Mouse (Mus musculus): Measurements from ENCODE around the gene Fjx1. TPM values are rescaled to one million over a fixed set of nuclear protein-coding genes. Genes with fewer than 3 reads are reported as not detected.

Fjx1 gene
- polyA plus RNA-seq, 2 experiments, result 0.39 to 0.50 TPM

DNA sequence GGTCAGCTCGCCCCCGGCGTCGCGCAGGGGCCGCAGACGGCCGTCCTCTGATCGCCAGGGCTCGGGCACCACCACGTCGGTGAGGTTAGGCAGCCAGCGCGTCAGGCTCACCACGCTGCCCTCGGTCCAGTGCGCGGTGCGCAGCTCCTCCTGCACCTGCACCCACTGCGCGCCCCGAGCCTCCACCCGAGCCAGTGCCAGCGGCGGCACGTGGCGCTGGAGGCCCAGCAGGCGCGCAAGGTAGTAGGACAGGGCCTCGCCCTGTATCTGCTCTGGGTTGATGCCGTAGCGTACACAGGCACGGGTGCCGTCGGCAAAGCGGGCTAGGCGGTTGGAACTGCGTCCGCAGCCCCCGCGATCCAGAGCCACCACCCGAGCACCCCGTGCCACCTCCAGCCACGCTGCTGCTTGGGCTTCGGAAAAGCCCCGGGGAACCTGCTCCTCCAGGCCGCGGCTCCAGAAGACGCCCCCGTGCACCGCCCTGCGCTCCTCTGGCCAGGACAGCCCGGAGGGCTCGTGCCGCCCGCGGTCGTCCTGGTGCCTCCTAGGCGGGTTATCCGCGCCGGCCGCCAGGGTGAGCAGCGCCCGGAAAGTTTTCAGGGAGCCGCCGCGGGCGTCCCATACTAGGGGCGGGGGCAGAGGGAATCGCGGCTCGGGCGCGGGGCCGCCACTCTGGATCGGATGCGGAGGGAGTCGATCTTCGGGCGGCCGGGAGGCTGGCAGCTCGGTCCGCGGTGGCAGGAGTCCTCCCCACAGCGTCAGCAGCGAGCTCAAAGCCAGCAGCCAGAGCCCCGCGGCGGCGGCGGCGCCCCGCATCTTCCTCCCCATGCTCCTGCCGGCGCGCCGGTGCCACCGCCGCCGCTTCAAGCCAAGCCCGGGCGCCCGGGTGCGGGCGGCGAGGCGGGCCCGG, 1.3 kb downstream of the Fjx1 start:
- no peak overlapping the region for H3K27ac ChIP-seq
- peak overlapping the region; percentile 43 to 53 for H3K4me3 ChIP-seq (ENCODE audit: insufficient read depth in 1 of 2, low read depth in 2 of 2, low read length in 2 of 2)
- peaks cover 34% of the 10 kb centered on the region for H3K27me3 ChIP-seq (ENCODE audit: control insufficient read depth, insufficient read depth, low read length)
- under 1% methylated on average over 103 of the region's 109 CpGs for WGBS (ENCODE audit: insufficient replicate concordance)
- peak overlapping the region; percentile 65 for H3K4me2 ChIP-seq (ENCODE audit: low read depth)
- H3K9ac ChIP-seq (replicated peaks), result no peak overlapping the region
- H3K9me3 ChIP-seq (ENCODE audit: control insufficient read depth, low read length), result no peaks in the 10 kb centered on the region
- H3K36me3 ChIP-seq (replicated peaks; ENCODE audit: control insufficient read depth, insufficient read depth, low read depth), result no peaks in the 10 kb centered on the region
- peak; percentile 35; the same call in 1 of the 2 replicates for ATAC-seq (ENCODE audit: insufficient read depth)
- TF ChIP-seq EP300 (IDR thresholded peaks at IDR 0.05; ENCODE audit: low read depth) (no peak), CTCF (IDR thresholded peaks at IDR 0.05; ENCODE audit: low read depth) (no peak)
- H3K4me1 ChIP-seq (replicated peaks; ENCODE audit: control insufficient read depth in 2 of 2, insufficient read depth in 2 of 2, low read length in 1 of 2), result no peaks in the 10 kb centered on the region; a peak in 1 of 4 replicates
- DNase-seq (ENCODE audit: low read depth in 3 of 3, low spot score in 3 of 3), result no peak

DNA sequence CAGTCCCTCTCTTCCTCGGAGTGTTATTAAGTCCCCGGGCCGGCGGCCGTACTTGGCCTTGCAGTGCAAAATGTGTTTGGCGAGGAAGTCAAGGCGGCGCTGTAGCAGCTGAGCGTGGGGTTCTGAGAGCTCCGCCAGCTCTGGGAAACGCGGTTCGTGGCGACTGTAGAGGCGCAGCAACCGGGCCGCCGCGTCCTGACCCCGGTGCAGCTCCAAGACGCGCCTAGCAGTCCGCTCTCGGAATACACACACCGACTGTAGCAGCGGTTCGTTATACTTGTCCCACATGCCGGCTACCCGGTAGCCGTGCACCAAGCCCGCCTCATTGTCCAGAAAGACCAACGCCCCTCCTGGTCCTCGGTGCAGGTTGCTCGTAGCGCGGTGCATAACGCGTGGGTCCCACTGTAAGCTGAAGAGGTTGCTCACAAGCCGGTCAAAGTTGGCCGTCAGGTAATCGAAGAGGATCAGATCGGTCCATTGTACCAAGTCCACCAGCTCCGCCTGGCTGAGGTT, 2.0 kb downstream of the Fjx1 start:
- peak overlapping the region; percentile 65 for H3K4me2 ChIP-seq (ENCODE audit: low read depth)
- ATAC-seq (ENCODE audit: insufficient read depth), result no peak
- peaks cover 34% of the 10 kb centered on the region for H3K27me3 ChIP-seq (ENCODE audit: control insufficient read depth, insufficient read depth, low read length)
- H3K9me3 ChIP-seq (ENCODE audit: control insufficient read depth, low read length), result no peaks in the 10 kb centered on the region
- peak overlapping the region; percentile 43 to 53; a peak in 3 of 4 replicates for H3K4me3 ChIP-seq (ENCODE audit: insufficient read depth in 1 of 2, low read depth in 2 of 2, low read length in 2 of 2)
- WGBS (ENCODE audit: insufficient replicate concordance), result under 1% methylated on average over 43 of the region's 43 CpGs
- no peaks in the 10 kb centered on the region; a peak in 1 of 4 replicates for H3K4me1 ChIP-seq (replicated peaks; ENCODE audit: control insufficient read depth in 2 of 2, insufficient read depth in 2 of 2, low read length in 1 of 2)
- H3K27ac ChIP-seq, result no peak overlapping the region
- H3K9ac ChIP-seq (replicated peaks), result no peak overlapping the region
- DNase-seq (ENCODE audit: low read depth in 3 of 3, low spot score in 3 of 3), result no peak
- no peak for TF ChIP-seq EP300 (IDR thresholded peaks at IDR 0.05; ENCODE audit: low read depth)
- no peak for TF ChIP-seq CTCF (IDR thresholded peaks at IDR 0.05; ENCODE audit: low read depth)
- H3K36me3 ChIP-seq (replicated peaks; ENCODE audit: control insufficient read depth, insufficient read depth, low read depth), result no peaks in the 10 kb centered on the region

DNA sequence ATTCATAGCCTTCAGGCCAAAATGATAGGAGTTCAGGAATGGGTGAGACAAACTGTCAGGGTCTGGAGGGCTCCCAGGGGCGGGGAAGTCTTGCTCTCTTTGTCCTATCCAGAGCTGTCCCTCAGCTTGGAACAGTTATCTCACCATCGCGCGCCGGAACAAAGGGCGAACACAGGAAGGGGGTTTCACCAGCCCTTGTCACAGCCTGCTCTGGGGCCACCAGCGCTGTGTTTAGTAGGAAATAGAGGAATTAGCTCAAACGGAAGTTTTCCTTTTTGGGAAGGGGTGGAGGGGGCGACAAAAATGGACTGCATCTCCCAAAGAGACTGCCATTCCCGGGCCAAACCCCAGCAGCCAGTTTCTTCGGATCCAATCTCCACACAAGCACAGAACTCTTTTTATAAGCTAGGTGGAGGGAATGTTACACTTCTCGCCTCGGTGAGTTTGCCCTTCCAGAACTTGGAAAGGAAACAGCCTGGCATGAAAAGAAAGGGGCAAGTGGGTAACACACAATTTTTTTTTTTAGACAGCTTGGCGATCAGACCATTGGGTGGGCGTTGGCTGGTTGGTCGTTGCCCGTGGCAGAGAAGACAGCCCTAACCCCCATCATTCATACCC, 2.6 kb downstream of the Fjx1 start:
- Histone ChIP-seq H3K4me1 (replicated peaks; ENCODE audit: control insufficient read depth in 2 of 2, insufficient read depth in 2 of 2, low read length in 1 of 2) (no peaks in the 10 kb centered on the region; a peak in 1 of 4 replicates), H3K4me3 (ENCODE audit: insufficient read depth in 1 of 2, low read depth in 2 of 2, low read length in 2 of 2) (peak overlapping the region; percentile 43 to 53; a peak in 3 of 4 replicates), H3K4me2 (ENCODE audit: low read depth) (peak overlapping the region; percentile 65), H3K9me3 (ENCODE audit: control insufficient read depth, low read length) (no peaks in the 10 kb centered on the region), H3K9ac (replicated peaks) (no peak overlapping the region), H3K27me3 (ENCODE audit: control insufficient read depth, insufficient read depth, low read length) (peaks cover 34% of the 10 kb centered on the region), H3K36me3 (replicated peaks; ENCODE audit: control insufficient read depth, insufficient read depth, low read depth) (no peaks in the 10 kb centered on the region), H3K27ac (no peak overlapping the region)
- TF ChIP-seq CTCF (IDR thresholded peaks at IDR 0.05; ENCODE audit: low read depth), result no peak
- TF ChIP-seq EP300 (IDR thresholded peaks at IDR 0.05; ENCODE audit: low read depth), result no peak
- DNase-seq (ENCODE audit: low read depth in 3 of 3, low spot score in 3 of 3) (no peak), ATAC-seq (ENCODE audit: insufficient read depth) (no peak)
- WGBS (ENCODE audit: insufficient replicate concordance), result 2% methylated on average over 17 of the region's 17 CpGs

DNA sequence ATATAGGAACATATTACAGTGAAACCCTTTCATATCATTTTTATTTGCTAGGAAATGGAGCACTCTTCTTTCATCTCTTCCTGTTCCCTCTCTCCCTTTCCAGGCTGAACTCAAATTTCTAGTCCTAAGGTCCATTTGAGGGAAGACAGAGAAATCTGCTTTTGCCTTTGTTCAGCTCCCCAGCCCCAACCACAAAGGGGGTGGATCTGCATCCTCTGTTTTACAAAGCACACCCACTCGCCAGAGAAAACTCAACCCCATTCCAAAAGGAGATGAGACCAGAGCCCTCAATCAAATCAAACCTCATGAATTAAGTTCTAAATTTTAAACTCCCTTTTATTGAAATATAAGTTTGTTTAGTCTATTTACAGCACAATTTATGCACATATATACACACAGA, 3.2 kb downstream of the Fjx1 start:
- Histone ChIP-seq H3K9me3 (ENCODE audit: control insufficient read depth, low read length) (no peaks in the 10 kb centered on the region), H3K27ac (no peak overlapping the region), H3K4me1 (replicated peaks; ENCODE audit: control insufficient read depth in 2 of 2, insufficient read depth in 2 of 2, low read length in 1 of 2) (no peaks in the 10 kb centered on the region; a peak in 1 of 4 replicates), H3K4me2 (ENCODE audit: low read depth) (no peak overlapping the region), H3K27me3 (ENCODE audit: control insufficient read depth, insufficient read depth, low read length) (peaks cover 34% of the 10 kb centered on the region), H3K36me3 (replicated peaks; ENCODE audit: control insufficient read depth, insufficient read depth, low read depth) (no peaks in the 10 kb centered on the region), H3K9ac (replicated peaks) (no peak overlapping the region), H3K4me3 (ENCODE audit: insufficient read depth in 1 of 2, low read depth in 2 of 2, low read length in 2 of 2) (no peak overlapping the region)
- WGBS (ENCODE audit: insufficient replicate concordance), result 28% methylated on average over 1 of the region's 1 CpGs
- TF ChIP-seq EP300 (IDR thresholded peaks at IDR 0.05; ENCODE audit: low read depth) (no peak), CTCF (IDR thresholded peaks at IDR 0.05; ENCODE audit: low read depth) (no peak)
- no peak for ATAC-seq (ENCODE audit: insufficient read depth)
- DNase-seq (ENCODE audit: low read depth in 3 of 3, low spot score in 3 of 3), result no peak

DNA sequence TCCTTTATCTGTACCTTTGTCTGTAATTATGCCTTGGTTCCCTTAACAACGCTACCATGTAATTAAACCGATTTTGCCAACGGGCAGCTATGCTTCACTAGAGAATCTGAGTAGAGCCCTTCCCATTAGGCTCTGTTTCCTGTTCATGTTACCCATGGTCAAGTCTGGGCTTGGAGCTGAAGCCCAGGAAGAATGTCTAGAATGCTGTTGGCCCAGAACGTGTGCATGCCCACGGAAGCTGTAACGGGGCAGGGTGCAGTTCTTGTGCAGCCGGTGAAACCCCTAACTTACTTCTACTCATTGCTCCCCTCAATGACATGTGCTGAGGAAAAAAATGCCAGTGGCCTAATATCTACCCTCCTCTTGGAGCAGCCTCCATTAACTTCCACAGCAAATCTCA, 4.5 kb downstream of the Fjx1 start:
- no peaks in the 10 kb centered on the region for H3K36me3 ChIP-seq (replicated peaks; ENCODE audit: control insufficient read depth, insufficient read depth, low read depth)
- no peak overlapping the region for H3K4me3 ChIP-seq (ENCODE audit: insufficient read depth in 1 of 2, low read depth in 2 of 2, low read length in 2 of 2)
- H3K4me2 ChIP-seq (ENCODE audit: low read depth), result no peak overlapping the region
- peaks cover 34% of the 10 kb centered on the region for H3K27me3 ChIP-seq (ENCODE audit: control insufficient read depth, insufficient read depth, low read length)
- H3K9me3 ChIP-seq (ENCODE audit: control insufficient read depth, low read length), result no peaks in the 10 kb centered on the region
- H3K4me1 ChIP-seq (replicated peaks; ENCODE audit: control insufficient read depth in 2 of 2, insufficient read depth in 2 of 2, low read length in 1 of 2), result no peaks in the 10 kb centered on the region; a peak in 1 of 4 replicates
- DNase-seq (ENCODE audit: low read depth in 3 of 3, low spot score in 3 of 3), result no peak
- ATAC-seq (ENCODE audit: insufficient read depth), result no peak
- no peak overlapping the region for H3K9ac ChIP-seq (replicated peaks)
- H3K27ac ChIP-seq, result no peak overlapping the region
- no peak for TF ChIP-seq CTCF (IDR thresholded peaks at IDR 0.05; ENCODE audit: low read depth)
- no peak for TF ChIP-seq EP300 (IDR thresholded peaks at IDR 0.05; ENCODE audit: low read depth)
- 77% methylated on average over 7 of the region's 7 CpGs for WGBS (ENCODE audit: insufficient replicate concordance)
